Mouse (Mus musculus) limb, embryonic 14.5 days (tissue): ENCODE results near the gene Dscaml1. TPM values are rescaled to one million over a fixed set of nuclear protein-coding genes. Genes with fewer than 3 reads are reported as not detected.
A peak's percentile ranks its signal among the peaks of the same experiment; 100 is the strongest.

Source experiments
- ATAC-seq: fragments of 200-750 bp; cut with Nextera tagmentation; 2 replicates; pipeline ENCODE4 v1.8.0; 2017; ENCODE audit warnings: low read depth, moderate number of reproducible peaks, moderate TSS enrichment; ENCODE audit not compliant: low FRiP score
- DNase-seq: peaks from one replicate; pipeline ENCODE4 v3.0.0-alpha.2; 2015; ENCODE audit warnings: low spot score
- H3K27ac ChIP-seq: fragments of 300-500 bp; sonication (generic); replicated peaks from 2 replicates; pipeline ENCODE4 v1.5.1; 2014; ENCODE audit warnings: low read depth, mild to moderate bottlenecking, low read length, moderate library complexity, mixed read lengths
- H3K27me3 ChIP-seq: fragments of 300-500 bp; sonication (generic); 2 replicates; pipeline ENCODE4 v1.6.1; 2014; ENCODE audit warnings: low read length, mixed read lengths; ENCODE audit not compliant: control insufficient read depth, insufficient read depth
- H3K36me3 ChIP-seq: fragments of 300-500 bp; sonication (generic); 2 replicates; pipeline ENCODE4 v1.6.1; 2014; ENCODE audit warnings: mild to moderate bottlenecking, low read length, moderate library complexity, mixed read lengths; ENCODE audit not compliant: control insufficient read depth, insufficient read depth
- H3K4me1 ChIP-seq: fragments of 300-500 bp; sonication (generic); 2 replicates; pipeline ENCODE4 v1.6.1; 2014; ENCODE audit warnings: antibody characterized with exemption, low read length, mixed read lengths; ENCODE audit not compliant: control insufficient read depth, insufficient read depth
- H3K4me2 ChIP-seq: fragments of 300-500 bp; sonication (generic); replicated peaks from 2 replicates; pipeline ENCODE4 v1.6.1; 2014; ENCODE audit warnings: low read depth, mild to moderate bottlenecking, low read length, moderate library complexity; ENCODE audit not compliant: severe bottlenecking
- H3K4me3 ChIP-seq: fragments of 300-500 bp; sonication (generic); replicated peaks from 2 replicates; pipeline ENCODE4 v1.5.1; 2014; ENCODE audit warnings: low read length
- H3K9ac ChIP-seq: fragments of 300-500 bp; sonication (generic); 2 replicates; pipeline ENCODE4 v1.6.1; 2014; ENCODE audit warnings: mild to moderate bottlenecking, low read depth, low read length, moderate library complexity; ENCODE audit not compliant: severe bottlenecking
- H3K9me3 ChIP-seq: fragments of 300-500 bp; sonication (generic); 2 replicates; pipeline ENCODE4 v1.6.1; 2016; ENCODE audit warnings: low read length; ENCODE audit not compliant: control insufficient read depth
- POLR2A ChIP-seq: fragments of 200-500 bp; IDR thresholded peaks from 2 replicates; pipeline ENCODE4 v1.8.0; 2012; ENCODE audit warnings: inconsistent platforms, mild to moderate bottlenecking, moderate library complexity, borderline replicate concordance; ENCODE audit not compliant: insufficient read depth, insufficient read length; ENCODE audit errors: extremely low read depth
- WGBS: fragments of 180-500 bp; shearing (Covaris S2); extraction: QIAGEN DNeasy Blood & Tissue Kit; methylation state at CpG from one replicate; pipeline ENCODE4 v1.1.7; 2014; 5-methylcytosine and 5-hydroxymethylcytosine counted together
- polyA plus RNA-seq, 2 experiments: library from polyadenylated mRNA; depleted of rRNA in 1 of 2; stranded (reverse) in 1 of 2; unstranded in 1 of 2; fragments of >200 nt; fragmentation: Nextera tagmentation in 1 of 2; extraction: Ambion mirVana in 1 of 2; gene quantifications; 2 replicates each; pipeline versions ENCODE4 v1.2.1 to v1.2.3; 2012 to 2014

Gene Dscaml1
- polyA plus RNA-seq, 2 experiments: 0.43 to 1.0 TPM

- Histone ChIP-seq H3K9me3 (no peaks in the 10 kb centered on the region), H3K9ac (no peak overlapping the region), H3K4me3 (no peak overlapping the region), H3K4me1 (no peaks in the 10 kb centered on the region), H3K36me3 (no peaks in the 10 kb centered on the region), H3K27me3 (no peaks in the 10 kb centered on the region), H3K4me2 (no peak overlapping the region), H3K27ac (no peak overlapping the region)
- DNase-seq: no peak
- no peak for TF ChIP-seq POLR2A
- WGBS: 58% methylated on average over 5 of the region's 5 CpGs
- no peak for ATAC-seq
These were observed 20.7 kb upstream of the Dscaml1 start for GRCm38 (mm10) chr9:45405694-45406093.

GRCm38 (mm10) chr9:45406808-45407207 is 19.6 kb upstream of the Dscaml1 start:
- no peak overlapping the region for H3K27ac ChIP-seq

GRCm38 (mm10) chr9:45407706-45408675 is 18.4 kb upstream of the Dscaml1 start:
- no peaks in the 10 kb centered on the region for H3K36me3 ChIP-seq
- ATAC-seq (peak; percentile 75; the same call in 1 of the 2 replicates), DNase-seq (peak; percentile 67)
- 40% methylated on average over 33 of the region's 33 CpGs for WGBS
- no peaks in the 10 kb centered on the region for H3K27me3 ChIP-seq
- no peak for TF ChIP-seq POLR2A
- H3K4me2 ChIP-seq: peak overlapping the region; percentile 49
- peak overlapping the region; percentile 27 for H3K4me3 ChIP-seq
- H3K9ac ChIP-seq: peak overlapping the region; percentile 44; the same call in 1 of the 2 replicates
- no peak overlapping the region for H3K27ac ChIP-seq
- no peaks in the 10 kb centered on the region for H3K4me1 ChIP-seq
- H3K9me3 ChIP-seq: no peaks in the 10 kb centered on the region

More at GRCm38 (mm10) chr9:45406808-45407207, 19.6 kb upstream of the Dscaml1 start:
- Histone ChIP-seq H3K4me3 (no peak overlapping the region), H3K9me3 (no peaks in the 10 kb centered on the region), H3K27me3 (no peaks in the 10 kb centered on the region), H3K9ac (no peak overlapping the region), H3K4me1 (no peaks in the 10 kb centered on the region), H3K4me2 (no peak overlapping the region), H3K36me3 (no peaks in the 10 kb centered on the region)
- TF ChIP-seq POLR2A: no peak
- DNase-seq: no peak
- 83% methylated on average over 3 of the region's 3 CpGs for WGBS
- no peak for ATAC-seq

GRCm38 (mm10) chr9:45410193-45410592 is 16.2 kb upstream of the Dscaml1 start:
- ATAC-seq (no peak), DNase-seq (no peak)
- Histone ChIP-seq H3K4me1 (no peaks in the 10 kb centered on the region), H3K4me2 (no peak overlapping the region), H3K36me3 (no peaks in the 10 kb centered on the region), H3K27me3 (no peaks in the 10 kb centered on the region), H3K27ac (no peak overlapping the region), H3K9ac (no peak overlapping the region), H3K9me3 (no peaks in the 10 kb centered on the region), H3K4me3 (no peak overlapping the region)
- 78% methylated on average over 5 of the region's 5 CpGs for WGBS
- no peak for TF ChIP-seq POLR2A

GRCm38 (mm10) chr9:45410614-45411013 is 15.8 kb upstream of the Dscaml1 start:
- Histone ChIP-seq H3K4me2 (no peak overlapping the region), H3K27me3 (no peaks in the 10 kb centered on the region), H3K4me3 (no peak overlapping the region), H3K9me3 (no peaks in the 10 kb centered on the region), H3K27ac (no peak overlapping the region), H3K9ac (no peak overlapping the region), H3K36me3 (no peaks in the 10 kb centered on the region), H3K4me1 (no peaks in the 10 kb centered on the region)
- TF ChIP-seq POLR2A: no peak
- DNase-seq: no peak
- WGBS: 89% methylated on average over 2 of the region's 2 CpGs
- no peak for ATAC-seq
